Mouse (Mus musculus): Measurements from ENCODE around the gene Arhgef5.

Gene Arhgef5

DNA sequence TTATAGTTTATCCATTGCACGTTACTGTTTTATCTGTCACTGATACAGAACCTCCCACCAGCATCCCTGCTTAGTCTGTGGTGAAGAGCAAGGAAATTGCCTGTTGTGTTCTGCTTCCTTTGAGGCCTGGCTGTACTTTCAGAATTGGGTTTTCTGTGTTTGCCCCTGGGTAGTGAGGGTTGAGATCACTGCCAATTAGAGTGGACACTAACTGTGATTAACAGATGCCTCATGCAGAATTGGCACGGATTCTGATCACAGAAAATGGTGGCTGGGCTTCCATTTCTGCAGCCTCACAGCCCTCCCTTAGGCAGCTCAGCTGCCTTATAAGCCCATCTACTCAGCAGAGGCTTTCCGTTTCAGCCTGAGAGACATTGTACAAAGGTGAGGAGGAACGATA, 68.1 kb downstream of the Arhgef5 start:
- DNase-seq (ENCODE audit: low read depth) = no peak

DNA sequence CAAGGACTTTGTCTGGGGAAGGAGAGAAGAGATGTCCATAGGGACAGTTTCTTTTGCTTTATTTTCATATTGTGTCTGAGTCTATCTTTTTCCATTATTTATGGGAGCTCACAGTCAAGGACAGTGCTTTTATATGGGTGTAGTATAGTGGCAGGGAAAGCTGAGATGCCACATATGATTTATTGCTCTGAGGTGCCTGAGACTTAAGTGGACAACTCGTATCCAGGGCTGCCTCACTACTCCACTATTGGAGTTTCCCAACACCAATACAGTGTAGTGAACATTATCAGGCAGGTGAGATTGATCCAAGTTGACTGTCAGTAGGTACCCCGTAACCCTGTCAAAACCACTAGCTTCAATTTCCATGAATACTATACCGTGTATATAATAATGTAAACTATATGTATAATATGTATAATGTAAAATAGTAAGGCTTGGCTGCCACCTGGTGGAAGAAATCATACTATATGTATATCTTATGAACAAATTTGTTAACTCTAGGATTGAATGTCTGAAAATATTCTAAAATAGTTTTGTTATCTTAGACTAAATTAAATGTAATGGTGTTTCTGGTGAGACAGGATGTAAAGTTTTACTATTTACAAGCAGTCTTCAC, 70.3 kb downstream of the Arhgef5 start:
- DNase-seq (ENCODE audit: low read depth) = peak; percentile 61

DNA sequence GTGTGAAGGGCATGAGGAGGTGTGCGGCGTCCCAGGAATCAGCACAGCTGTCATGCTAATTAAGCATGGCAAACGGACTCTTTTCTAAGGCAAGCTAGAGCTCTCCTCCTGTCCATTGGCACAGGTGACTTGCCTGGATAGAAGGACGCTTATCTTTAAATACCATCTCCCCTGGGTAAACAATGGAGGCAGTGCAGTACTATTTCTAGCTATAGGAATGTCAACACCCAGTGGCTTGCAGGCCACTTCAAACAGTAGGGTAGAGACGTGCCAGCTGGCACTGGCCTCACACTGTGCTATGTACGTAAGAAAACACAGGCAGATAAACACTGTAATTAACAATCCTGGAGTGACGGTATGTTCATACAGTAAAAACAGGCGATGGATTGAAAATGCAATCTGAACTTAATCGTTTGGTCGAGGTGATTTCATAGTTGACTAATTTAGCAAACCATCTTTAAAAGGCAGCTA, 72.1 kb downstream of the Arhgef5 start:
- DNase-seq (ENCODE audit: low read depth) = no peak

DNA sequence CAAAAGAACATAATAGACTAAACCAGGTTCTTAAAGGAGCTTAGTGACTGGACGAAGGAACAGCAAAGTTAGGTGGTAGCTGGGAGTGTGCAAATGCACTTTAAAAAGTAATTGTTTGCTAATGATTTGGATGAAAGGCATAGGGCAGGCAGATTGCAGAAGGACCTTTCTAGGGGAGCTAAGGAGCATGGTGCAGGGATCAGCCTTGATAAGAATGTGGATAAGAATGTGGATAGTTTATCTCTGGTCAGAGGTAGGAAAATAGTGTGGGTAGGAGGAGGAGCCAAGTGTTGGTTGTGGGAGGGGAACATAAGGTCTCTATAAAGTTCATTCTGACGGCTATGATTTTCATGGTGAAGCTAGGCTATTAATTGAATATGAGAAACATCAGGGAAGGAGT, 73.4 kb downstream of the Arhgef5 start:
- DNase-seq (ENCODE audit: low read depth) = no peak
